Mouse (Mus musculus) cerebellum, postnatal 10 days (tissue): ENCODE measurements at regions not wholly inside any gene's neighbourhood (a gene's known extent, or its start where the extent isn't known, plus 50 kb on each side); places are given as distances from the start of the nearest gene placed in this dataset.

Experiments
- DNase-seq, 2 experiments: peaks; one replicate each; pipeline ENCODE4 v3.0.0; 2021; ENCODE audit warnings: mixed read lengths in 2 of 2

GRCm38 (mm10) chr15:59784556-59784929 lies 231.9 kb downstream of the 4933412E24Rik start:
- DNase-seq: no peak

- peak in 1 of 2 experiments; percentile 15 for DNase-seq
These were observed 232.4 kb downstream of the 4933412E24Rik start for GRCm38 (mm10) chr15:59783782-59784555.

- DNase-seq: peak; percentile 38 to 48
These were observed 233.0 kb downstream of the 4933412E24Rik start for GRCm38 (mm10) chr15:59783393-59783781.

- DNase-seq: no peak
These were observed 235.9 kb downstream of the 4933412E24Rik start for GRCm38 (mm10) chr15:59780506-59780905.

- DNase-seq: peak; percentile 72 to 81
These were observed 239.0 kb downstream of the 4933412E24Rik start for GRCm38 (mm10) chr15:59777307-59777871.

- no peak for DNase-seq
These were observed 240.6 kb downstream of the 4933412E24Rik start for GRCm38 (mm10) chr15:59775781-59776180.

- DNase-seq: no peak
These were observed 242.4 kb downstream of the 4933412E24Rik start for GRCm38 (mm10) chr15:59773983-59774382.

GRCm38 (mm10) chr15:59772595-59772994 lies 243.8 kb downstream of the 4933412E24Rik start:
- no peak for DNase-seq

- no peak for DNase-seq
These were observed 254.4 kb downstream of the 4933412E24Rik start for GRCm38 (mm10) chr15:59762061-59762460.

- no peak for DNase-seq
These were observed 255.9 kb downstream of the 4933412E24Rik start for GRCm38 (mm10) chr15:59760490-59760889.

GRCm38 (mm10) chr15:59759566-59759965 lies 256.8 kb downstream of the 4933412E24Rik start:
- DNase-seq: no peak

GRCm38 (mm10) chr15:59758971-59759370 lies 257.4 kb downstream of the 4933412E24Rik start:
- no peak for DNase-seq

- DNase-seq: no peak
These were observed 260.3 kb downstream of the 4933412E24Rik start for GRCm38 (mm10) chr15:59756141-59756540.

- DNase-seq: no peak
These were observed 261.5 kb downstream of the 4933412E24Rik start for GRCm38 (mm10) chr15:59754906-59755305.

- DNase-seq: no peak
These were observed 264.1 kb downstream of the 4933412E24Rik start for GRCm38 (mm10) chr15:59752277-59752676.

GRCm38 (mm10) chr15:59746290-59746689 lies 270.1 kb downstream of the 4933412E24Rik start:
- no peak for DNase-seq

- no peak for DNase-seq
These were observed 271.9 kb downstream of the 4933412E24Rik start for GRCm38 (mm10) chr15:59744411-59744931.

GRCm38 (mm10) chr15:59739197-59739596 lies 277.2 kb downstream of the 4933412E24Rik start:
- no peak for DNase-seq

- no peak for DNase-seq
These were observed 279.2 kb downstream of the 4933412E24Rik start for GRCm38 (mm10) chr15:59737247-59737646.

- DNase-seq: no peak
These were observed 282.0 kb downstream of the 4933412E24Rik start for GRCm38 (mm10) chr15:59734376-59734775.

GRCm38 (mm10) chr15:59733932-59734331 lies 282.5 kb downstream of the 4933412E24Rik start:
- DNase-seq: no peak

GRCm38 (mm10) chr15:59733031-59733810 lies 283.2 kb downstream of the 4933412E24Rik start:
- DNase-seq: no peak

- no peak for DNase-seq
These were observed 285.3 kb downstream of the 4933412E24Rik start for GRCm38 (mm10) chr15:59731129-59731528.
